Mouse (Mus musculus) liver, embryonic 14.5 days (tissue): ENCODE data around the gene Cryab. TPM values are rescaled to one million over a fixed set of nuclear protein-coding genes. Genes with fewer than 3 reads are reported as not detected.

Experiments used
- ATAC-seq: fragments of 200-750 bp; cut with Nextera tagmentation; 2 replicates; pipeline ENCODE4 v1.8.0; 2017; ENCODE audit warnings: moderate number of reproducible peaks, mild to moderate bottlenecking, moderate library complexity; ENCODE audit not compliant: insufficient read depth
- DNase-seq, 3 experiments: peaks; one replicate each; pipeline ENCODE4 v3.0.0-alpha.2; 2012 to 2013; ENCODE audit warnings: low read depth in 3 of 3, low spot score in 3 of 3
- H3K27ac ChIP-seq: fragments of 300-500 bp; sonication (generic); 2 replicates; pipeline ENCODE4 v1.5.1; 2014; ENCODE audit warnings: moderate library complexity, mild to moderate bottlenecking, control low read depth, inconsistent platforms
- H3K27me3 ChIP-seq: fragments of 300-500 bp; sonication (generic); 2 replicates; pipeline ENCODE4 v1.6.1; 2014; ENCODE audit warnings: mild to moderate bottlenecking, low read length, moderate library complexity; ENCODE audit not compliant: control insufficient read depth, insufficient read depth
- H3K36me3 ChIP-seq: fragments of 300-500 bp; sonication (generic); replicated peaks from 2 replicates; pipeline ENCODE4 v1.6.1; 2014; ENCODE audit warnings: low read depth; ENCODE audit not compliant: control insufficient read depth, insufficient read depth
- H3K4me1 ChIP-seq, 2 experiments: fragments of 200-500 bp in 1 of 2; fragments of 300-500 bp in 1 of 2; sonication (generic) in 1 of 2; replicated peaks; 2 replicates each; pipeline ENCODE4 v1.6.1; 2012 to 2014; ENCODE audit warnings: antibody characterized with exemption in 1 of 2, inconsistent platforms in 1 of 2, low read length in 1 of 2; ENCODE audit not compliant: control insufficient read depth in 2 of 2, insufficient read depth in 2 of 2
- H3K4me2 ChIP-seq: fragments of 300-500 bp; sonication (generic); 2 replicates; pipeline ENCODE4 v1.6.1; 2014; ENCODE audit warnings: low read depth, mild to moderate bottlenecking, control low read depth, moderate library complexity
- H3K4me3 ChIP-seq, 2 experiments: fragments of 200-500 bp in 1 of 2; fragments of 300-500 bp in 1 of 2; sonication (generic) in 1 of 2; 2 replicates each; pipeline ENCODE4 v1.5.1; 2012 to 2014; ENCODE audit warnings: low read depth in 2 of 2, low read length in 2 of 2, mild to moderate bottlenecking in 2 of 2, control low read depth in 1 of 2, inconsistent platforms in 1 of 2, moderate library complexity in 1 of 2; ENCODE audit not compliant: insufficient read depth in 1 of 2
- H3K9ac ChIP-seq: fragments of 300-500 bp; sonication (generic); replicated peaks from 2 replicates; pipeline ENCODE4 v1.6.1; 2014; ENCODE audit warnings: mild to moderate bottlenecking, control low read depth, moderate library complexity
- H3K9me3 ChIP-seq: fragments of 300-500 bp; sonication (generic); 2 replicates; pipeline ENCODE4 v1.6.1; 2016; ENCODE audit warnings: low read length, mixed read lengths; ENCODE audit not compliant: control insufficient read depth
- CTCF ChIP-seq: IDR thresholded peaks from 2 replicates; pipeline ENCODE4 v1.5.1; 2016; ENCODE audit warnings: antibody characterized with exemption, low read depth, control low read depth
- EP300 ChIP-seq: IDR thresholded peaks from 2 replicates; pipeline ENCODE4 v1.6.1; 2016; ENCODE audit warnings: antibody characterized with exemption, low read depth
- WGBS: fragments of 180-500 bp; shearing (Covaris S2); extraction: QIAGEN DNeasy Blood & Tissue Kit; methylation state at CpG from one replicate; pipeline ENCODE4 v1.1.7; 2014; ENCODE audit not compliant: insufficient replicate concordance; 5-methylcytosine and 5-hydroxymethylcytosine counted together
- polyA plus RNA-seq, 2 experiments: library from polyadenylated mRNA; depleted of rRNA in 1 of 2; stranded (reverse) in 1 of 2; unstranded in 1 of 2; fragments of >200 nt; fragmentation: Nextera tagmentation in 1 of 2; extraction: Ambion mirVana in 1 of 2; gene quantifications; 2 replicates each; pipeline versions ENCODE4 v1.2.1 to v1.2.3; 2012 to 2014

The Cryab gene
- polyA plus RNA-seq, 2 experiments = 2.7 to 4.5 TPM

DNA sequence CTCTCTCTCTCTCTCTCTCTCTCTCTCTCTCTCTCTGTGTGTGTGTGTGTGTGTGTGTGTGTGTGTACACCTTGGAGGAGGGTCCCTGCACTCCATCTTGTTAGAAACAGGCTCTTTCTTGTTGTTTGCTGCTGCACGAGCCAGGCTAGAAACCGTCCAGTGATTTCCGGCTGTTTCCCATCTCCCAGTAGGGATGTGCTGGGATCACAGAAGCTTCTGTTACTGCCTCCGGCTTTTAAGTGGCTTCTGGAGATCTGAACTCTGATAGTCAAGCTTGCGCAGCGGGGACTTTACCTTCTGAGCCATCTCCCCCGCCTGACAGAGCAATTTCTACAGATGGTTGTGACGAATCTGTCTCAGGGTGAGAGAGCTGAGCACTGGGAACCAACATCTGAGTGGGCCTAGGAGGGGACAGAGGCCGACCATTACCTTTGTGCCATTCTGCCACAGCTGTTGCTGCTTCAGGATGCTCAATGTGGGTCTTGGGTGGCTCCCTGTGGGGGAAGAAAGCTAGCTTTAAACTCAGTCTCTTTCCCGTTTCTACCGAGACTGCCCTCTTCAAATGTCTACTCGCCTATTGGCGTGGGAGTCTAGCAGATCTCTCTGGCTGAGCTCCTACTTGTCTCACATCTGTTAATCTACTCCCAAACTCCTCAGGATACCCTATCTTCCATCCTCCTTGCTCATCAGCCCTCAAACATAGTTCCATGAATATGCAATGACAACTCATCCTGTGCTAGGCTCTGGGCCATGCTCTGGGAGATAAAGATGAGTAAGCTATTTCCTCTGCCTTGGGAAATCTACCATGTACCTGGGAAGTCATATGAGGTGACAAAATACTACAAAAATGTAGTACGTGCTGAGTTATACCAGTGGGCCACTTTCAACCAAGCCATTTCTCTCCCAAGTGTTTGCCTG is 10.0 kb upstream of the Cryab start:
- Histone ChIP-seq H3K4me3 (no peak overlapping the region), H3K4me2 (no peak overlapping the region), H3K27ac (no peak overlapping the region), H3K9ac (no peak overlapping the region), H3K9me3 (no peaks in the 10 kb centered on the region), H3K36me3 (no peaks in the 10 kb centered on the region), H3K4me1 (peaks cover 4 to 5% of the 10 kb centered on the region in 2 experiments; a peak in 1 of 4 replicates), H3K27me3 (no peaks in the 10 kb centered on the region; the same call in 1 of the 2 replicates)
- TF ChIP-seq EP300 = no peak
- TF ChIP-seq CTCF = no peak
- DNase-seq (no peak), ATAC-seq (no peak)
- WGBS = 71% methylated on average over 14 of the region's 14 CpGs

DNA sequence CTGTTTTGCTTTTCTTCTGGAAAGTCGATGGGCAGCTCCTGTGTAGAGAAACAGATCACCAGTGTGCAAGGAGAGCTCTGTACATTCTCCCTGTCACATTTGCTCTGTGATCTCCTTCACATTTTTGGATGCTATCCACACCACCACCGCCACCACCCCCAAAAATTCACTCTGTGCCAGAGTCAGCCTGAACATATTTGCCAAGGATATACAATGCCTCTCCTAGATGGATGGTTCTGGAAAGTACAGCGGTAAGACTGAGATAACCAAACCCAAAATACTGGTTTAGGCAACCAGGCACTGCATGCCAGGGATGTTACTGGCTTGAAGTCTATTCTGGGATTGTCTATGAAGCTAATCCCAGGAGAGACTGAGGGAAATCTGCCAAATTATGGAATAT is 8.9 kb upstream of the Cryab start:
- no peaks in the 10 kb centered on the region for H3K9me3 ChIP-seq
- 59% methylated on average over 3 of the region's 3 CpGs for WGBS
- TF ChIP-seq EP300 (no peak), CTCF (no peak)
- H3K4me2 ChIP-seq = no peak overlapping the region
- no peaks in the 10 kb centered on the region; the same call in 1 of the 2 replicates for H3K27me3 ChIP-seq
- H3K4me3 ChIP-seq = no peak overlapping the region
- no peak overlapping the region for H3K9ac ChIP-seq
- peaks cover 4 to 5% of the 10 kb centered on the region in 2 experiments; a peak in 1 of 4 replicates for H3K4me1 ChIP-seq
- ATAC-seq = no peak
- H3K36me3 ChIP-seq = no peaks in the 10 kb centered on the region
- no peak for DNase-seq
- no peak overlapping the region for H3K27ac ChIP-seq

DNA sequence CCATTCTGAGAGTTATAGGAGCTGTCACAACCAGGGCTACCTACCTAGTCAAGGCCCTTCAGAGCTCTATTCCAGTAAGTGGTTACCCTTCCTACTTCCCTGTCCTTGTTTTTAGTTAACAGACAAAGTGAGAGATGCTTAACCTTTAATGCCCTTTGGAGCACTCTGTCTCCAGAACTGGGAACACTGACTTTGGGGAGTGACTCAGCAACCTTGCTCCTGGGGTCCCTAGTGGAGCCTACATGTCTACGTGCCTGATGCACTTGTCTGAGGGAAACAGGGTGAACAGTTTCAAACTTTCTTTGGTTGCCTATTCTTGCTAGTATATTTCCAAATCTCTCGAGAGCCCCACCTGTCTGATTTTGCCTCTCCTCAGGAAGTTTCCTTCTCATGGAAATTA is 8.4 kb upstream of the Cryab start:
- Histone ChIP-seq H3K4me2 (no peak overlapping the region), H3K4me1 (peaks cover 4 to 5% of the 10 kb centered on the region in 2 experiments; a peak in 1 of 4 replicates), H3K4me3 (no peak overlapping the region), H3K9me3 (no peaks in the 10 kb centered on the region), H3K27ac (no peak overlapping the region), H3K36me3 (no peaks in the 10 kb centered on the region), H3K9ac (no peak overlapping the region), H3K27me3 (no peaks in the 10 kb centered on the region; the same call in 1 of the 2 replicates)
- no peak for ATAC-seq
- TF ChIP-seq CTCF (no peak), EP300 (no peak)
- 45% methylated on average over 2 of the region's 2 CpGs for WGBS
- DNase-seq = no peak

DNA sequence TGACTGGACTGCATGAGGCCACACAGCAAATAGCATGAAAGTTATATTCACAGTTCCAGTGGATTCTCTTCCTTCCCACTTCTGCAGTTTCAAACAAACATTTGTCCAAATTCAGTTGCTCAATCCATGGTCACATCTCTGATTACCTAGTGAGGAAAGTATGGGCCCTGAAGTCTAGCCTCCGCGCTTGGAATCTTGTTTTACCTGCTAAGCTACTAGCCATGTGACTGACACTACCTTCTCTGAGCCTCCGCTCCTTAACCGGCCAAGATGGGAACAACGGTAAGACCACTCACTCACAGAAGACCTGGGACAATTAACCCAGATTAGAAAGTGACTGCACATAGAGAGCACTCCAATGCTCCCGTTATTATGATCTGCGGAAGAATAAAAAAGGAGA is 5.3 kb upstream of the Cryab start:
- ATAC-seq (no peak), DNase-seq (no peak)
- Histone ChIP-seq H3K27ac (no peak overlapping the region), H3K4me1 (no peaks in the 10 kb centered on the region), H3K9ac (peak overlapping the region; percentile 40), H3K4me3 (peak overlapping the region; percentile 39 to 57), H3K4me2 (peak overlapping the region; percentile 35), H3K9me3 (no peaks in the 10 kb centered on the region), H3K27me3 (no peaks in the 10 kb centered on the region; the same call in 1 of the 2 replicates), H3K36me3 (no peaks in the 10 kb centered on the region)
- WGBS = 30% methylated on average over 7 of the region's 7 CpGs
- TF ChIP-seq EP300 (no peak), CTCF (no peak)

DNA sequence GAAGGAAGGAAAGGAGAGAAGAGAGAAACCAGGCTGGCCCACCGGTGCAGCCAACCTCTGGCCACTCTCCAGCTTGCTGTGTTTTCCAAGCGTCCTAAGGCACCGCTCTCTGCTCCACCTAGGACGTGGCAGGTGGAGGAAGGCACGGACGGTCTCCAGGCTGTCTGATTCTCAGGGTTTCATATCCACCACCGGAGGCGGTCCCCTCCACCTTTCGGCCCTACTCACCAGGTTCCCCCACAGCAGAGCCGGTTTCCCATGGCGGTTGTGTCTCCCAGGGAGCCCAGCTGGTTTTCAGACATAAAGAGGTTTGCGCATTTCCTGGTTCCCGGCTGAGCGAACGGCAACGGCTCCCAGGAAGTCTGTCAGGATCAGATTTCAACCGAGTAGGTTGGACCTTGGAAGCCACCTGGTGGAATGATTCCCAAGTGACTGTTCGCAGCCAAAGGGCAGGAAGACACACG is 4.9 kb upstream of the Cryab start, which contains the start of gene 2310030G06Rik:
2310030G06Rik (minus strand) TSS at position 323 of the 464 bp plus-strand sequence.
- H3K36me3 ChIP-seq = no peaks in the 10 kb centered on the region
- peak within 1 kb of the TSS; percentile 40 for H3K9ac ChIP-seq
- no peaks in the 10 kb centered on the region for H3K9me3 ChIP-seq
- H3K4me2 ChIP-seq = peak within 1 kb of the TSS; percentile 35
- H3K4me1 ChIP-seq = no peaks in the 10 kb centered on the region
- TF ChIP-seq EP300 (no peak), CTCF (0 out of 2 replicates have a peak, but pooled peaks have one; percentile 17)
- WGBS = 9% methylated on average over 19 of the region's 19 CpGs
- peak within 1 kb of the TSS; percentile 39 to 57 for H3K4me3 ChIP-seq
- no peaks in the 10 kb centered on the region; the same call in 1 of the 2 replicates for H3K27me3 ChIP-seq
- peak; percentile 37; the same call in 1 of the 2 replicates for ATAC-seq
- no peak for DNase-seq
- H3K27ac ChIP-seq = no peak within 1 kb of the TSS
